Mouse (Mus musculus) midbrain, embryonic 16.5 days (tissue): Measurements from ENCODE around the gene Adarb2. TPM values are rescaled to one million over a fixed set of nuclear protein-coding genes. Genes with fewer than 3 reads are reported as not detected.
A peak's percentile ranks its signal among the peaks of the same experiment; 100 is the strongest.

Experiments
- ATAC-seq: fragments of 200-750 bp; cut with Nextera tagmentation; 2 replicates; pipeline ENCODE4 v1.8.0; 2017; ENCODE audit warnings: moderate TSS enrichment
- H3K27ac ChIP-seq: fragments of 300-500 bp; sonication (generic); 2 replicates; pipeline ENCODE4 v1.5.1; 2014; ENCODE audit warnings: mild to moderate bottlenecking, low read length, mixed read lengths
- H3K27me3 ChIP-seq: fragments of 300-500 bp; sonication (generic); 2 replicates; pipeline ENCODE4 v1.6.1; 2014; ENCODE audit warnings: low read depth, low read length, mixed read lengths; ENCODE audit not compliant: control insufficient read depth, insufficient read depth
- H3K36me3 ChIP-seq: fragments of 300-500 bp; sonication (generic); 2 replicates; pipeline ENCODE4 v1.6.1; 2014; ENCODE audit warnings: mild to moderate bottlenecking, low read length, moderate library complexity, mixed read lengths; ENCODE audit not compliant: control insufficient read depth, insufficient read depth
- H3K4me1 ChIP-seq: fragments of 300-500 bp; sonication (generic); 2 replicates; pipeline ENCODE4 v1.6.1; 2014; ENCODE audit warnings: mild to moderate bottlenecking, low read length, mixed read lengths; ENCODE audit not compliant: control insufficient read depth, insufficient read depth
- H3K4me2 ChIP-seq: fragments of 300-500 bp; sonication (generic); 2 replicates; pipeline ENCODE4 v1.6.1; 2014; ENCODE audit warnings: mild to moderate bottlenecking, low read length, mixed read lengths
- H3K4me3 ChIP-seq: fragments of 300-500 bp; sonication (generic); 2 replicates; pipeline ENCODE4 v1.5.1; 2014; ENCODE audit warnings: low read depth, mild to moderate bottlenecking, low read length, moderate library complexity, mixed read lengths
- H3K9ac ChIP-seq: fragments of 300-500 bp; sonication (generic); 2 replicates; pipeline ENCODE4 v1.6.1; 2014; ENCODE audit warnings: low read depth, low read length, mixed read lengths
- H3K9me3 ChIP-seq: fragments of 300-500 bp; sonication (generic); replicated peaks from 2 replicates; pipeline ENCODE4 v1.6.1; 2014; ENCODE audit warnings: mild to moderate bottlenecking, low read length, mixed read lengths; ENCODE audit not compliant: control insufficient read depth, poor library complexity, severe bottlenecking
- WGBS: fragments of 180-500 bp; shearing (Covaris S2); extraction: QIAGEN DNeasy Blood & Tissue Kit; methylation state at CpG from one replicate; pipeline ENCODE4 v1.1.7; 2014; 5-methylcytosine and 5-hydroxymethylcytosine counted together
- polyA plus RNA-seq: library from polyadenylated mRNA; unstranded; fragments of >200 nt; fragmentation: Nextera tagmentation; extraction: Ambion mirVana; gene quantifications from 2 replicates; pipeline ENCODE4 v1.2.1, GENCODE M21; 2015

Adarb2 gene
- polyA plus RNA-seq, 1 experiment from 2014 or later: 30.2 TPM

DNA sequence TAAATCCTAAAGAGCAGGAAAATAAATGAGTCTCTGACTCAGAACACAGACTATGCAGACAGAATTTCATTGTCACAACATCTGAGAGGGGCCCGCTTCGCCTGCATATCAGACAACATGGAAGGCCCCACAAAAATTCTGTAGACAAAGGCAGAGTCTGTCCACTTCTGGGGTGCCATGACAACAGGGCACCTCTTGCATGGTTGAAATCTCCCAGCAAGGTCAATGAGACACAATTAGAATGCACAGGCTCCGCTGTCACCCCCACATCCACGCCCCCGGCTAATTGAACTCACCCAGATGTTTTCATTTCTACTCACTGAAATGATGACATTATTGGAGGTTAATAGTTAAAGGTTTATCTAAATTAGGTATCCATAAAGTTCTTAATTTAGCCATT is 296.9 kb downstream of the Adarb2 start:
- H3K36me3 ChIP-seq: no peaks in the 10 kb centered on the region
- no peak overlapping the region for H3K9ac ChIP-seq
- H3K4me1 ChIP-seq: no peaks in the 10 kb centered on the region
- H3K27me3 ChIP-seq: no peaks in the 10 kb centered on the region
- H3K4me3 ChIP-seq: no peak overlapping the region
- H3K4me2 ChIP-seq: no peak overlapping the region
- no peak overlapping the region for H3K27ac ChIP-seq
- H3K9me3 ChIP-seq: no peaks in the 10 kb centered on the region
- ATAC-seq: no peak
- WGBS: 45% methylated on average over 5 of the region's 5 CpGs

DNA sequence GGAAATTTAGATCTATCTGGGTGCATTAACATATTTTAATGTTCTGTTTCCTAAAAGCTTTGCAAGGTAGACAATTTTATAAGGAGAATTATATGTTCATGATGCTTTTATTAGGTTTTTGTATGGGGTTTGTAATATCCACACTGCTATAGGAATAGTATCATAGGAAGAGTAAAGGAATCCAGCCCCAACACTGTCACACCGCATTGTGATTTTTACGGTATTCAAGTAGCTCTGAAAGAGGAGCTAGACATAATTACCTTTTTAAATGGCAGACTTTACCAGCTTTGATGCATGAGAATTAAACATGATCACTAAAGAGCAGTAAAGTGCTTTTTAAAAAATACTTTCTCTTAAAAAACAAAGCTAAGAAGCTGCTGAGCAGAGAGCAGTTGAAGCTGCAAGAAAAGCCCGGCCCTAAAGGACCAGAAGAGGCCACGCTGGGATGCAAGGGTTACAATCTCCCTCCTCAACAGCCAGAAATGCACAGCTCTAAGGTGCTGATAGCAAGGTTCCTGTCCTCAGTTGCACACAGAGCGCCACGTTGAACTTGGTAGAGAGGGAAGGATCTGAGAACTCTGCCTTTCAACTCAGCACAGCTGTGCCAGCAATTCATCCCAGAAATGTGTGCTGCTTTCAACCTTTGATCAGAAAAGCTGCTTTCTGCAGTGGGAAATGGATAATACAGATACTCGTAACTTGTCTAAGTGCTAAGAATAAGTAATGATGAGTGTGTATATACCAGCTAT is 308.6 kb downstream of the Adarb2 start:
- Histone ChIP-seq H3K27me3 (no peaks in the 10 kb centered on the region), H3K9ac (no peak overlapping the region), H3K27ac (peak overlapping the region; percentile 53; the same call in 1 of the 2 replicates), H3K36me3 (no peaks in the 10 kb centered on the region), H3K9me3 (no peaks in the 10 kb centered on the region), H3K4me2 (no peak overlapping the region), H3K4me1 (peaks cover 6% of the 10 kb centered on the region), H3K4me3 (no peak overlapping the region)
- 51% methylated on average over 7 of the region's 7 CpGs for WGBS
- peak; percentile 81 for ATAC-seq

DNA sequence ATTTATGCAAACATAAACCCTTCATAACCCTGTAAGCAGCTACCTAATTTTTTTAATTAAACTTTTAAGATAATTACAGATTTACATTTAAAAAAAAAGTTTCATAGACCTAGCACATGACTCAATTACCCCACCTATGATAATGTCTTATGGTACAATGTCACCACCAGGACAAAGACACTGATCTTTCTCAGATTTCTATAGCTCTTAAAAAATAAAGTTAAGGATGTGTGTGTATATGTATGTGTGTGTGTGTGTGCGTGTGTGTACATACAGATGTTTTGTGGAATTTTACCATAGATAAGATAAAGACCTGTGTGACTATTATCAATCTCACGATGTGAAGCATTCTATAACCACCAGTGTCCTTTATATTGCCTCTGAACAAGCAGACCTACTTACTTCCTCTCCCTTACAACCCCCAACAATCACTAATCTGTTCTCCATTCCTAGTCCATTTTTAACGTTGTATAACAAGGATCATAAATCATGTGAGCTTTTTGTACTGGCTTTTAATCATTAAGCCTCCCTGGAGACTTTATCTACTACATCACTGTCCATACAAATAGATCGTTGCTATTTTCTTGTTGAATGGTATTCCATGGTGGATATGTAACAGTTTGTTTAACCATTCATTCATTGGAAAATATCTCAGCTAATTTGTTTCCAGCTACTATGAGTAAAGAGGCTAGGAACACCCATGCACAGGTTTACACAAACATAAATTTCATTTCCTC is 313.5 kb downstream of the Adarb2 start:
- no peaks in the 10 kb centered on the region for H3K9me3 ChIP-seq
- no peak overlapping the region for H3K4me2 ChIP-seq
- no peaks in the 10 kb centered on the region for H3K36me3 ChIP-seq
- ATAC-seq: no peak
- no peak overlapping the region for H3K4me3 ChIP-seq
- peaks cover 6% of the 10 kb centered on the region for H3K4me1 ChIP-seq
- no peak overlapping the region for H3K9ac ChIP-seq
- H3K27ac ChIP-seq: no peak overlapping the region
- WGBS: 75% methylated on average over 4 of the region's 4 CpGs
- no peaks in the 10 kb centered on the region for H3K27me3 ChIP-seq

- Histone ChIP-seq H3K36me3 (no peaks in the 10 kb centered on the region), H3K9me3 (no peaks in the 10 kb centered on the region), H3K4me2 (no peak overlapping the region), H3K4me3 (no peak overlapping the region), H3K27me3 (no peaks in the 10 kb centered on the region), H3K9ac (no peak overlapping the region), H3K27ac (no peak overlapping the region), H3K4me1 (no peaks in the 10 kb centered on the region)
- no peak for ATAC-seq
- 73% methylated on average over 5 of the region's 5 CpGs for WGBS
Measured at GRCm38 (mm10) chr13:8519204-8519603, 316.5 kb downstream of the Adarb2 start.

- no peaks in the 10 kb centered on the region for H3K27me3 ChIP-seq
Measured at GRCm38 (mm10) chr13:8525748-8526631, 323.3 kb downstream of the Adarb2 start.

GRCm38 (mm10) chr13:8534265-8535113 is 331.8 kb downstream of the Adarb2 start:
- H3K4me2 ChIP-seq: no peak overlapping the region
- peak; percentile 36; the same call in 1 of the 2 replicates for ATAC-seq
- no peak overlapping the region for H3K9ac ChIP-seq
- H3K4me1 ChIP-seq: no peaks in the 10 kb centered on the region
- no peak overlapping the region for H3K27ac ChIP-seq
- H3K36me3 ChIP-seq: no peaks in the 10 kb centered on the region
- no peaks in the 10 kb centered on the region for H3K9me3 ChIP-seq
- no peak overlapping the region for H3K4me3 ChIP-seq
- H3K27me3 ChIP-seq: no peaks in the 10 kb centered on the region
- WGBS: 82% methylated on average over 9 of the region's 9 CpGs

More at GRCm38 (mm10) chr13:8525748-8526631, 323.3 kb downstream of the Adarb2 start:
- Histone ChIP-seq H3K9me3 (no peaks in the 10 kb centered on the region), H3K36me3 (no peaks in the 10 kb centered on the region), H3K4me2 (no peak overlapping the region), H3K4me3 (no peak overlapping the region), H3K27ac (no peak overlapping the region), H3K4me1 (peaks cover 2% of the 10 kb centered on the region), H3K9ac (no peak overlapping the region)
- peak; percentile 78 for ATAC-seq
- WGBS: 48% methylated on average over 9 of the region's 9 CpGs

DNA sequence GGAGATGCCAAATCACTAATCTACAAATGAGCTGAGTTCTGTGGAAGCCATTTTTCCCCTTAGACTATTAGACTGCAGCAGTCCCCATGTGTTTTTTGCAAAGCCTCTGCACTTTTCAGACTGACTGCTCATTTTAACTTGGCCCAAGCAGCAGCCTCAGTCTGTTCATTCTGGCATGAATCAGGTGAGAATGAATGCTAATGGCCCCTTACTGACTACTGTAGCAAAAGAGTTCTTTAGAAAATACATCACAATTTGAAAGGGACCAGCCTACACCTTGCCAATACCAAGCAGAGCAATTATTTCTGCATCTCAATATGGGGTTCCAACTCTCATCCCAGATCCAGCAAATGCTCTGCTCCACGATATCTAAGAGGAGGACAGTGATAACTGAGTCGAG is 335.8 kb downstream of the Adarb2 start:
- H3K27ac ChIP-seq: no peak overlapping the region
- WGBS: 91% methylated on average over 2 of the region's 2 CpGs
- no peak overlapping the region for H3K9ac ChIP-seq
- no peak for ATAC-seq
- H3K9me3 ChIP-seq: no peaks in the 10 kb centered on the region
- no peaks in the 10 kb centered on the region for H3K27me3 ChIP-seq
- H3K4me1 ChIP-seq: no peaks in the 10 kb centered on the region
- H3K4me2 ChIP-seq: no peak overlapping the region
- H3K4me3 ChIP-seq: no peak overlapping the region
- H3K36me3 ChIP-seq: no peaks in the 10 kb centered on the region

DNA sequence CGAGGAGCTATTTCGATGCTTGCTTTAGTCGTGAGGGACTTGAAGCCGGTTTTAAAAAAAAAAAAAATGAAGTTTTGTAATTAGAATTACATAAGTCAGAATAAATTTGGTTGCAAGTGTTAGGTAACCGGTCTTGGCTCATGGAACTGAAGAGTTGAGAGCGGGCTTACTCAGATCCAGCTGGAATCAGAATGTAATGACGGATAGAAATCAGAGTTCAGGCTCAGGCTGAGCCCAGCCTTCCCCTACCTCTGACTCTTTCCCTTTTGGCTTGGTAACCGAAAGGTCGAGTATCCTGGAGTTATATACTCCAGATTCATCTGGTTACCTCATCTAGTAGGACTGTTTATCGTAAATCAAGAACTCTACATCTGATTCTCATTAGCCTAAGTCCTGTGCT is 336.2 kb downstream of the Adarb2 start:
- H3K27me3 ChIP-seq: no peaks in the 10 kb centered on the region
- H3K9ac ChIP-seq: no peak overlapping the region
- no peaks in the 10 kb centered on the region for H3K4me1 ChIP-seq
- no peak overlapping the region for H3K4me3 ChIP-seq
- no peaks in the 10 kb centered on the region for H3K36me3 ChIP-seq
- H3K4me2 ChIP-seq: no peak overlapping the region
- no peak overlapping the region for H3K27ac ChIP-seq
- 91% methylated on average over 10 of the region's 10 CpGs for WGBS
- ATAC-seq: no peak
- H3K9me3 ChIP-seq: no peaks in the 10 kb centered on the region
